In genomic region chr11:61675332-61675731, GRCm38 (mm10) we compare ENCODE assay signal across 24 mouse cellular contexts. TPM values are rescaled to one million over a fixed set of nuclear protein-coding genes. Genes with fewer than 3 reads are reported as not detected.
A peak's percentile ranks its signal among the peaks of the same experiment; 100 is the strongest.
DNase-seq lines count a peak whose midpoint lies in the region; ATAC-seq and TF ChIP-seq lines count a peak whose summit lies in the region.
"Had no signal": no experiment of that assay in that cellular context is flagged by ENCODE, and none has a peak within 500 bp of the region (broad histone marks: within the 10 kb centered on the region; RNA-seq: fewer than 3 reads in every experiment).

No protein-coding gene starts in this region.

- DNase-seq in heart, embryonic 10.5 days (ENCODE audit: low spot score), result no peak
- DNase-seq in A20 (ENCODE audit: low read depth, low spot score), result peak; percentile 38
- DNase-seq in lung, postnatal 4 days, result no peak
- DNase-seq in lung, adult 18-20 months, result no peak
- no peak for DNase-seq in layer of hippocampus, postnatal 36 days
- DNase-seq: adrenal gland, adult 8-10 months; cerebellum, adult 11-12 months; gastrocnemius, postnatal 14 days; heart, adult 18-20 months; thymus, postnatal 36 days had no signal

- H3K27ac ChIP-seq in heart, embryonic 10.5 days, result peak overlapping the region; percentile 52; the same call in 1 of the 2 replicates
- H3K27ac ChIP-seq in heart, embryonic 12.5 days (ENCODE audit: poor library complexity, severe bottlenecking), result no peak overlapping the region
- 0 out of 2 replicates have a peak overlapping the region, but pooled peaks have one; percentile 32 for H3K27ac ChIP-seq in embryonic facial prominence, embryonic 12.5 days
- peak overlapping the region; percentile 70 for H3K27ac ChIP-seq in intestine, postnatal 0 days (ENCODE audit: low read depth, low read length)
- H3K27ac ChIP-seq: heart, embryonic 15.5 days; hindbrain, postnatal 0 days; limb, embryonic 15.5 days; liver, embryonic 15.5 days had no signal

- WGBS in heart, embryonic 10.5 days, result 42% methylated on average over 2 of the region's 2 CpGs
- WGBS in heart, embryonic 12.5 days, result 50% methylated on average over 2 of the region's 2 CpGs
- 57% methylated on average over 2 of the region's 2 CpGs for WGBS in embryonic facial prominence, embryonic 12.5 days
- 22% methylated on average over 2 of the region's 2 CpGs for WGBS in intestine, postnatal 0 days

- no peak overlapping the region for H3K9ac ChIP-seq in heart, embryonic 12.5 days
- H3K9ac ChIP-seq in embryonic facial prominence, embryonic 12.5 days, result no peak overlapping the region
- H3K9ac ChIP-seq in intestine, postnatal 0 days (ENCODE audit: low read depth, low read length), result no peak overlapping the region; the same call in 1 of the 2 replicates
- H3K9ac ChIP-seq: heart, embryonic 15.5 days; limb, embryonic 15.5 days; liver, embryonic 15.5 days had no signal

- no peak for ATAC-seq in heart, embryonic 12.5 days (ENCODE audit: insufficient number of reproducible peaks, low FRiP score)
- ATAC-seq in embryonic facial prominence, embryonic 12.5 days (ENCODE audit: insufficient number of reproducible peaks, insufficient read depth, low FRiP score, low TSS enrichment), result no peak
- peak; percentile 48 for ATAC-seq in intestine, postnatal 0 days

- peaks cover 63% of the 10 kb centered on the region for H3K27me3 ChIP-seq in heart, embryonic 10.5 days (ENCODE audit: insufficient read depth, poor library complexity, severe bottlenecking)
- H3K27me3 ChIP-seq in heart, embryonic 12.5 days (replicated peaks), result peaks cover 33% of the 10 kb centered on the region; the same call in 1 of the 2 replicates
- H3K27me3 ChIP-seq in embryonic facial prominence, embryonic 12.5 days, result 0 out of 2 replicates have a peak, but pooled peaks cover 9% of the 10 kb centered on the region
- H3K27me3 ChIP-seq in intestine, postnatal 0 days (replicated peaks; ENCODE audit: control insufficient read depth, insufficient read depth, low read length), result no peaks in the 10 kb centered on the region
- H3K27me3 ChIP-seq: limb, embryonic 15.5 days had no signal

- TF ChIP-seq CTCF in intestine, postnatal 0 days (IDR thresholded peaks at IDR 0.05; ENCODE audit: low read depth), result no peak

- peaks cover 37% of the 10 kb centered on the region for H3K4me1 ChIP-seq in heart, embryonic 10.5 days
- peaks cover 12% of the 10 kb centered on the region; the same call in 1 of the 2 replicates for H3K4me1 ChIP-seq in heart, embryonic 12.5 days (replicated peaks)
- peaks cover 31% of the 10 kb centered on the region for H3K4me1 ChIP-seq in embryonic facial prominence, embryonic 12.5 days
- peaks cover 27% of the 10 kb centered on the region; the same call in 1 of the 2 replicates for H3K4me1 ChIP-seq in intestine, postnatal 0 days (replicated peaks; ENCODE audit: control insufficient read depth, insufficient read depth, low read length)

- no peaks in the 10 kb centered on the region for H3K36me3 ChIP-seq in heart, embryonic 10.5 days
- no peaks in the 10 kb centered on the region for H3K36me3 ChIP-seq in heart, embryonic 12.5 days
- H3K36me3 ChIP-seq in embryonic facial prominence, embryonic 12.5 days, result no peaks in the 10 kb centered on the region
- H3K36me3 ChIP-seq in intestine, postnatal 0 days (ENCODE audit: control insufficient read depth, insufficient read depth), result no peaks in the 10 kb centered on the region
- H3K36me3 ChIP-seq: heart, embryonic 15.5 days; limb, embryonic 15.5 days; liver, embryonic 15.5 days had no signal

- H3K4me3 ChIP-seq in heart, embryonic 10.5 days, result no peak overlapping the region
- no peak overlapping the region for H3K4me3 ChIP-seq in heart, embryonic 12.5 days
- H3K4me3 ChIP-seq in embryonic facial prominence, embryonic 12.5 days, result no peak overlapping the region
- H3K4me3 ChIP-seq in intestine, postnatal 0 days (ENCODE audit: low read depth, low read length), result no peak overlapping the region
- H3K4me3 ChIP-seq: erythroblast, embryonic 14.5 days; heart, embryonic 15.5 days; limb, embryonic 15.5 days; liver, embryonic 15.5 days; megakaryocyte, embryonic 14.5 days had no signal

- no peak overlapping the region for H3K4me2 ChIP-seq in heart, embryonic 12.5 days
- H3K4me2 ChIP-seq in embryonic facial prominence, embryonic 12.5 days (replicated peaks), result no peak overlapping the region
- no peak overlapping the region; the same call in 1 of the 2 replicates for H3K4me2 ChIP-seq in intestine, postnatal 0 days (replicated peaks; ENCODE audit: low read depth)
- H3K4me2 ChIP-seq: heart, embryonic 15.5 days; liver, embryonic 15.5 days had no signal

- H3K9me3 ChIP-seq in heart, embryonic 10.5 days, result no peaks in the 10 kb centered on the region
- H3K9me3 ChIP-seq in heart, embryonic 12.5 days (replicated peaks), result no peaks in the 10 kb centered on the region
- no peaks in the 10 kb centered on the region for H3K9me3 ChIP-seq in embryonic facial prominence, embryonic 12.5 days
- H3K9me3 ChIP-seq in intestine, postnatal 0 days (ENCODE audit: control insufficient read depth), result no peaks in the 10 kb centered on the region
- H3K9me3 ChIP-seq: heart, embryonic 15.5 days; limb, embryonic 15.5 days; liver, embryonic 15.5 days; megakaryocyte, embryonic 14.5 days had no signal

RNA-seq across cellular contexts. Expression of gene Fam83g, which starts 8.6 kb away (rescaled TPM):
- 3.2 and 3.3 TPM in 2 replicates for polyA plus RNA-seq in heart, embryonic 10.5 days (2016; fragmentation: Nextera tagmentation; extraction: Ambion mirVana)
- 2.7 and 2.8 TPM in 2 replicates for polyA plus RNA-seq in heart, embryonic 12.5 days (2016; fragmentation: Nextera tagmentation; extraction: Ambion mirVana)
- polyA plus RNA-seq in embryonic facial prominence, embryonic 12.5 days (2016; fragmentation: Nextera tagmentation; extraction: Ambion mirVana), result 1.5 and 1.9 TPM in 2 replicates
- 20.7 and 21.9 TPM in 2 replicates for polyA plus RNA-seq in intestine, postnatal 0 days (2015; fragmentation: Nextera tagmentation; extraction: Ambion mirVana)
- total RNA-seq in layer of hippocampus, postnatal 36 days (2021), result not detected

RNA-seq across cellular contexts. Expression of gene Grap, which starts 22.3 kb away (rescaled TPM):
- polyA plus RNA-seq in heart, embryonic 10.5 days (2016; fragmentation: Nextera tagmentation; extraction: Ambion mirVana), result 10.2 and 11.8 TPM in 2 replicates
- polyA plus RNA-seq in heart, embryonic 12.5 days (2016; fragmentation: Nextera tagmentation; extraction: Ambion mirVana), result 7.7 and 8.1 TPM in 2 replicates
- 7.4 and 8.5 TPM in 2 replicates for polyA plus RNA-seq in embryonic facial prominence, embryonic 12.5 days (2016; fragmentation: Nextera tagmentation; extraction: Ambion mirVana)
- 3.7 and 3.9 TPM in 2 replicates for polyA plus RNA-seq in intestine, postnatal 0 days (2015; fragmentation: Nextera tagmentation; extraction: Ambion mirVana)
- total RNA-seq in layer of hippocampus, postnatal 36 days (2021), result 1 to 10 TPM; 4.5 to 6.9 TPM

RNA-seq across cellular contexts. Expression of gene Slc5a10, which starts 45.3 kb away (rescaled TPM):
- polyA plus RNA-seq in heart, embryonic 10.5 days (2016; fragmentation: Nextera tagmentation; extraction: Ambion mirVana), result 0.07 TPM in 1 of 2 replicates, not detected in the other
- not detected in 2 replicates for polyA plus RNA-seq in heart, embryonic 12.5 days (2016; fragmentation: Nextera tagmentation; extraction: Ambion mirVana)
- polyA plus RNA-seq in embryonic facial prominence, embryonic 12.5 days (2016; fragmentation: Nextera tagmentation; extraction: Ambion mirVana), result 0.09 TPM in 1 of 2 replicates, not detected in the other
- 0.08 and 0.13 TPM in 2 replicates for polyA plus RNA-seq in intestine, postnatal 0 days (2015; fragmentation: Nextera tagmentation; extraction: Ambion mirVana)
- under 1 TPM; 0.38 to 0.47 TPM for total RNA-seq in layer of hippocampus, postnatal 36 days (2021)
- total RNA-seq: gastrocnemius, postnatal 14 days; heart, adult 18-20 months; heart, postnatal 4 days; left cerebral cortex, postnatal 10 days had no signal
- polyA plus RNA-seq: erythroblast, embryonic 14.5 days; forebrain, embryonic 14.5 days; heart, embryonic 15.5 days; limb, embryonic 15.5 days; liver, embryonic 15.5 days; midbrain, embryonic 16.5 days; neural tube, embryonic 11.5 days had no signal
